Mouse (Mus musculus) ES-E14 (cell line): ENCODE measurements around the gene Pdcl3. TPM values are rescaled to one million over a fixed set of nuclear protein-coding genes. Genes with fewer than 3 reads are reported as not detected.

Experiments used
- DNase-seq: peaks from one replicate; pipeline ENCODE4 v3.0.0-alpha.2; 2013; ENCODE audit warnings: low read depth, low spot score
- H3K27ac ChIP-seq: 2 replicates; pipeline ENCODE4 v1.5.1; 2012; ENCODE audit warnings: low read depth, mild to moderate bottlenecking, low read length, moderate library complexity, mixed read lengths; ENCODE audit not compliant: poor library complexity, insufficient read depth, severe bottlenecking
- H3K36me3 ChIP-seq: 2 replicates; pipeline ENCODE4 v1.6.1; 2012; ENCODE audit warnings: mild to moderate bottlenecking, low read length, moderate library complexity, mixed read lengths; ENCODE audit not compliant: control insufficient read depth, poor library complexity, insufficient read depth, severe bottlenecking
- H3K4me1 ChIP-seq, 2 experiments: fragments of 150-350 bp in 1 of 2; sonication (generic) in 1 of 2; 2 replicates each; pipeline ENCODE4 v1.6.1; 2012; ENCODE audit warnings: low read length in 2 of 2, mild to moderate bottlenecking in 1 of 2, mixed read lengths in 1 of 2; ENCODE audit not compliant: control insufficient read depth in 2 of 2, insufficient read depth in 2 of 2, poor library complexity in 1 of 2
- H3K4me3 ChIP-seq, 2 experiments: fragments of 150-350 bp in 1 of 2; sonication (generic) in 1 of 2; 2 replicates each; pipeline ENCODE4 v1.5.1; 2012; ENCODE audit warnings: low read length in 2 of 2, low read depth in 1 of 2, mild to moderate bottlenecking in 1 of 2, mixed read lengths in 1 of 2; ENCODE audit not compliant: insufficient read depth in 1 of 2, poor library complexity in 1 of 2, severe bottlenecking in 1 of 2
- H3K9ac ChIP-seq: 2 replicates; pipeline ENCODE4 v1.6.1; 2012; ENCODE audit warnings: low read depth, mild to moderate bottlenecking, low read length, mixed read lengths; ENCODE audit not compliant: poor library complexity, insufficient read depth, severe bottlenecking
- H3K9me3 ChIP-seq: fragments of 150-350 bp; sonication (generic); 2 replicates; pipeline ENCODE4 v1.6.1; 2012; ENCODE audit warnings: low read depth, mild to moderate bottlenecking, low read length; ENCODE audit not compliant: control insufficient read depth, insufficient read depth
- CHD2 ChIP-seq: IDR thresholded peaks from 2 replicates; pipeline ENCODE4 v1.6.1; 2014; ENCODE audit warnings: mild to moderate bottlenecking, low read depth, low read length, inconsistent platforms
- HCFC1 ChIP-seq: IDR thresholded peaks from 2 replicates; pipeline ENCODE4 v1.6.1; 2012; ENCODE audit warnings: low read length, inconsistent platforms, borderline replicate concordance; ENCODE audit not compliant: insufficient read depth
- MAFK ChIP-seq: IDR thresholded peaks from 2 replicates; pipeline ENCODE4 v1.6.1; 2014; ENCODE audit warnings: mild to moderate bottlenecking, low read depth, low read length, inconsistent platforms; ENCODE audit not compliant: insufficient read depth
- ZC3H11A ChIP-seq: IDR thresholded peaks from 2 replicates; pipeline ENCODE4 v1.6.1; 2012; ENCODE audit warnings: low read depth, mild to moderate bottlenecking, inconsistent platforms, low read length, borderline replicate concordance
- ZNF384 ChIP-seq: IDR thresholded peaks from 2 replicates; pipeline ENCODE4 v1.6.1; 2012; ENCODE audit warnings: low read depth, low read length, inconsistent platforms
- in situ Hi-C, 2 experiments: fragments of 600-800 bp; cut with MboI; formaldehyde crosslinking; loops; one replicate each; pipeline ENCODE4 v1.15.1; 2025; ENCODE audit warnings: low sequenced_read_pairs in 2 of 2, inconsistent platforms in 1 of 2; ENCODE audit not compliant: unreplicated experiment in 2 of 2
- total RNA-seq: library from RNA; depleted of rRNA; stranded (reverse); fragments of 300-350 nt; gene quantifications from 2 replicates; pipeline ENCODE4 v1.2.3, GENCODE M21; 2012

Gene Pdcl3
- total RNA-seq, 1 experiment, result 80.9 TPM

DNA sequence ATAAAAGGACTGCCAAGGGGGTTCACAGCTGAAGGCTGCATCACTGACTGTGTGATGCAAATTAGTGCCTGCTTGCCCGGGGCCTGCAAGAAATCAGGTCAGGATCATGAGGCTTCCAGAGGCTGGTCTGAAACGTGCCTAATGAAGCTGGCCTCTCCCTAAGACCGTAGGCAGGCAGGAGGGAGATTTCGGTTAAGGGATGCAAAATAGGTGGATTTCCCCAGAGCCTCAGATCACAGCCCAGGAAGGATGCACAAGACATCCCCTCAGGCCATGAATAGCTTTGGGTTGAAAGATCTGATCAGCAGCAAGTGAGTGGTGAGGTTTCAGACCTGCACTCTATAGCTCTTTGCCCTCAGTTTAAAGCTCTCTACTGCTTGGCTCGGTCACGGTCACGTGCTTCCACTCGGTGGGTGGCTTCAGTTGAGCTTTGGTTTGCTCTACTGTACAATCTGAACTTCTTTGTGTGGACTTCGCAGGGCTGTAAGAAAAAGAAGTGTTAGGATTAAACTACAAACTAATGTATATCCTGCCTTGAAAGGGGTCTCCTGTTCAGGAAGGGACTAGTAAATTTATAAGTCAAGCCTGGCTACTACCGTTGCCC, 20.4 kb downstream of the Pdcl3 start:
- Histone ChIP-seq H3K9me3 (no peaks in the 10 kb centered on the region), H3K27ac (0 out of 2 replicates have a peak overlapping the region, but pooled peaks have one; percentile 27), H3K4me3 (no peak overlapping the region), H3K36me3 (no peaks in the 10 kb centered on the region), H3K4me1 (peaks cover 0 to 11% of the 10 kb centered on the region in 2 experiments; a peak in 1 of 4 replicates), H3K9ac (no peak overlapping the region)
- TF ChIP-seq CHD2 (no peak), ZC3H11A (no peak), HCFC1 (no peak), MAFK (no peak), ZNF384 (no peak)
- in situ Hi-C loops, result loop anchor here (10.0 to 25.0 kb wide), 4 partner anchors 181 to 509 kb away; partner anchors contain the start of gene Npas2 (in 1 of the 2)
- peak; percentile 36 for DNase-seq

DNA sequence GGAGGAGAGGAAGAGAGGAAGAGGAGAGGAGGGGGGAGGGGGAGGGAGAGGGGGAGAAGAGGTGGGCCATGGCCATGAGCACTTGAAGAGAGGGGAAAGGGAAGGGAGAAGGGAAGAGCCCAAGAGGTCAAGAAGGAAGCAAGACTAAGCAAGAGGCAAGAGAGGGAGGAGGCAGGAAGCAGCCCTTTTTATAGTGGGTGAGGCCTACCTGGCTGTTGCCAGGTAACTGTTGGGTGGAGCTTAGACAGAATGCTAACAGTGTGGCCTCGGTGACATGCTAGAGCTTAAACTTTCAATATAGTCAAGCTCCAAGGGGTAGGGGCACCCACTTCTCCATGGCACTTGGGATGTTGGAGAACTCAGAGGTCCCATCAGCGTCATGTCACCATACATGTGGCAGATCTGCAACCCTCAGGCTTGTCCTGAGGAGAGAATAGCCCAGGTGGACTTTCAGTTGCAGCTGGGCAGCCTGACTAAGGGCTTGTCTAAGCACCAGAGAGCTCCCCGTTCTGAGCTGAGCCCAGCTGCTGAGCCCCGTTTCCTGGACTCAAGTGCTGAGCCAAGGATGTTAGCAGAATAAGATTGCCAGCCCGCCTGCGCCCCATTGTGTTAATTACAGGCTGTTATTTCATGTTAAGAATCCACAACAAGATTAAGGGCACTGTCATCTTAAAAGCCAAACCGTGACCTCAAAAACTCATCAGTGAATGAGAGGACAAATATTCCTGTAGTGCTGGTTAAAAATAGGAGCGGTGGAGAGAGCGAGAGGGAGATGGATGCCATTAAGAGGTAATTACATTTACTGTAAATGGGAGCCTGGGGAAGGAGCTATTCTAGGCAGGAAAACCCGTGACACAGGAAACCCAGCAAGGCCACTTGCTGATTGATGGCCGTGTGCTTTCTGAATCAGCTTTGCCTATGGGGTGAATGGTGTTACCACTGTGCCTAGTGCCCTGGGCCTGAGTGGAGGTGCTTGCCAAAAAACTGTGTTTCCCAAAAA, 21.7 kb downstream of the Pdcl3 start:
- TF ChIP-seq HCFC1, result no peak
- Histone ChIP-seq H3K36me3 (no peaks in the 10 kb centered on the region), H3K9me3 (no peaks in the 10 kb centered on the region), H3K9ac (no peak overlapping the region), H3K4me3 (no peak overlapping the region), H3K4me1 (peaks cover 0 to 11% of the 10 kb centered on the region in 2 experiments; a peak in 1 of 4 replicates), H3K27ac (no peak overlapping the region)
- DNase-seq, result no peak
- in situ Hi-C loops, result loop anchor here (10.0 to 25.0 kb wide), 4 partner anchors 180 to 508 kb away; partner anchors contain the start of gene Npas2 (in 1 of the 2)

DNA sequence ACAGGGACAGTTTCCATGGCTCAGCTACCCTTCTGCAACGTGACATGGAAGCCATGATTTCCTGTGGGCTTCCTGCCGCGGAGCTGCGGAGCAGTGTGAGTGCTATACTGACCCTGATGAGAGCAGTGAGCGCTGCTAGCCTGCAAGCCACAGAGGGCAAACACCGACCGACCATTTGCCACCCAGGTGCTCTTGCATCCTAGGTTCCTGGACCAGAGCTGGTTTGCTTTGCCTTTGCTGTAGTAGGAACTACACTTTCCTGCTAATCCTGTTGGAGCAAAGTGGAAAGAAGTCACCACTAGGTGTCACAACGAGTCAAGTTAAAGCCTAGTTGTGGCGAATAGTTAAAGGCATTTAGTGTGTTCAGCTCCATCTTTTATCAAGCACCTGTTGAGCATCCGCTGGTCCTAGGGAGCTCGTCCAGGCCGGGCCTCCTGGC, 25.2 kb downstream of the Pdcl3 start:
- in situ Hi-C loops, result loop anchor here in 1 of 2 experiments (25.0 kb wide), 3 partner anchors 177 to 502 kb away; partner anchors contain the start of gene Npas2

DNA sequence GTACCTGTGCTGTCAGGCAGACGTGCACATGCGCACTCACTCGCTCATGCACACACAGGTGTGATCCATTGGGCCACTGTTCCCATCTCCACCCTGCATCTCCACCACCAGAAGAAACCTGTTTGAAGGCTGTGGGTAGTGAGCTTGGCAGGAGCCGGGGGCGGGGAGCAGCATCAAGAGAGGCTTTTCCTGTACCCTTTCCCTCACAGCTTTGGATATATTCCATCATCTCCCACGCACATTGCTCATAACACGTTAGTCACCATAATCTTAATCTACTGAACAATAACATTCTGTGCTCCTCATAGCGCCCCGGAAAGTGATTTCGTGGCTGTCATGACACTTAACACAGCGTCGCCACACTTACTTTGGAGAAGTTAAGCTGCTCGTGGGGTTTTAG, 27.2 kb downstream of the Pdcl3 start:
- DNase-seq, result no peak
- H3K9ac ChIP-seq, result no peak overlapping the region
- no peak overlapping the region for H3K27ac ChIP-seq
- no peak for TF ChIP-seq ZNF384
- TF ChIP-seq HCFC1, result no peak
- no peak for TF ChIP-seq CHD2
- no peak for TF ChIP-seq ZC3H11A
- no peak for TF ChIP-seq MAFK
- H3K4me3 ChIP-seq, result no peak overlapping the region
- no peaks in the 10 kb centered on the region for H3K4me1 ChIP-seq
- in situ Hi-C loops, result loop anchor here in 1 of 2 experiments (25.0 kb wide), 3 partner anchors 175 to 500 kb away; partner anchors contain the start of gene Npas2
- no peaks in the 10 kb centered on the region for H3K36me3 ChIP-seq
- no peaks in the 10 kb centered on the region for H3K9me3 ChIP-seq

More for the DNA sequence above, 25.2 kb downstream of the Pdcl3 start:
- H3K9me3 ChIP-seq, result no peaks in the 10 kb centered on the region
- H3K4me3 ChIP-seq, result no peak overlapping the region
- TF ChIP-seq ZC3H11A (peak; percentile 90; the same call in 1 of the 2 replicates), ZNF384 (no peak)
- no peak overlapping the region for H3K27ac ChIP-seq
- peaks cover 0 to 9% of the 10 kb centered on the region in 2 experiments; a peak in 1 of 4 replicates for H3K4me1 ChIP-seq
- H3K36me3 ChIP-seq, result no peaks in the 10 kb centered on the region
- peak; percentile 72 for DNase-seq
- H3K9ac ChIP-seq, result no peak overlapping the region
